Mouse (Mus musculus) heart, embryonic 14.5 days (tissue): ENCODE measurements around the gene Ndfip2. TPM values are rescaled to one million over a fixed set of nuclear protein-coding genes. Genes with fewer than 3 reads are reported as not detected.
A peak's percentile ranks its signal among the peaks of the same experiment; 100 is the strongest.

ENCODE experiments used
- ATAC-seq: fragments of 200-750 bp; cut with Nextera tagmentation; 2 replicates; pipeline ENCODE4 v1.8.0; 2017; ENCODE audit warnings: low read depth, moderate TSS enrichment; ENCODE audit not compliant: insufficient number of reproducible peaks, insufficient read depth, low FRiP score
- H3K27ac ChIP-seq, 2 experiments: fragments of 200-500 bp in 1 of 2; fragments of 300-500 bp in 1 of 2; sonication (generic) in 1 of 2; replicated peaks in 1 of 2; 2 replicates each; pipeline ENCODE4 v1.5.1; 2012 to 2014; ENCODE audit warnings: low read depth in 2 of 2, low read length in 2 of 2, control low read depth in 1 of 2, mild to moderate bottlenecking in 1 of 2, mixed read lengths in 1 of 2; ENCODE audit not compliant: control insufficient read depth in 1 of 2, insufficient read depth in 1 of 2
- H3K27me3 ChIP-seq: fragments of 300-500 bp; sonication (generic); 2 replicates; pipeline ENCODE4 v1.6.1; 2014; ENCODE audit warnings: mild to moderate bottlenecking, low read length, control low read depth; ENCODE audit not compliant: control insufficient read depth, insufficient read depth
- H3K36me3 ChIP-seq: fragments of 300-500 bp; sonication (generic); 2 replicates; pipeline ENCODE4 v1.6.1; 2014; ENCODE audit warnings: mild to moderate bottlenecking, control low read depth, low read length, mixed read lengths; ENCODE audit not compliant: control insufficient read depth, insufficient read depth
- H3K4me1 ChIP-seq, 2 experiments: fragments of 200-500 bp in 1 of 2; fragments of 300-500 bp in 1 of 2; sonication (generic) in 1 of 2; 2 replicates each; pipeline ENCODE4 v1.6.1; 2012 to 2014; ENCODE audit warnings: low read length in 2 of 2, control low read depth in 1 of 2, mixed read lengths in 1 of 2; ENCODE audit not compliant: control insufficient read depth in 2 of 2, insufficient read depth in 2 of 2
- H3K4me2 ChIP-seq: fragments of 300-500 bp; sonication (generic); 2 replicates; pipeline ENCODE4 v1.6.1; 2014; ENCODE audit warnings: mild to moderate bottlenecking, low read length
- H3K4me3 ChIP-seq, 2 experiments: fragments of 200-500 bp in 1 of 2; fragments of 300-500 bp in 1 of 2; sonication (generic) in 1 of 2; 2 replicates each; pipeline ENCODE4 v1.5.1; 2012 to 2014; ENCODE audit warnings: low read length in 2 of 2, mild to moderate bottlenecking in 2 of 2, control low read depth in 1 of 2, low read depth in 1 of 2, moderate library complexity in 1 of 2; ENCODE audit not compliant: control insufficient read depth in 1 of 2, insufficient read depth in 1 of 2
- H3K9ac ChIP-seq: fragments of 300-500 bp; sonication (generic); 2 replicates; pipeline ENCODE4 v1.6.1; 2014; ENCODE audit warnings: mild to moderate bottlenecking, low read length
- H3K9me3 ChIP-seq: fragments of 300-500 bp; sonication (generic); 2 replicates; pipeline ENCODE4 v1.6.1; 2016; ENCODE audit warnings: low read length, control low read depth; ENCODE audit not compliant: control insufficient read depth
- WGBS: fragments of 180-500 bp; shearing (Covaris S2); extraction: QIAGEN DNeasy Blood & Tissue Kit; methylation state at CpG from one replicate; pipeline ENCODE4 v1.1.7; 2014; 5-methylcytosine and 5-hydroxymethylcytosine counted together
- polyA plus RNA-seq: library from polyadenylated mRNA; unstranded; fragments of >200 nt; fragmentation: Nextera tagmentation; extraction: Ambion mirVana; gene quantifications from 2 replicates; pipeline ENCODE4 v1.2.1, GENCODE M21; 2014

Gene Ndfip2
- polyA plus RNA-seq: 60.2 and 61.2 TPM in 2 replicates

DNA sequence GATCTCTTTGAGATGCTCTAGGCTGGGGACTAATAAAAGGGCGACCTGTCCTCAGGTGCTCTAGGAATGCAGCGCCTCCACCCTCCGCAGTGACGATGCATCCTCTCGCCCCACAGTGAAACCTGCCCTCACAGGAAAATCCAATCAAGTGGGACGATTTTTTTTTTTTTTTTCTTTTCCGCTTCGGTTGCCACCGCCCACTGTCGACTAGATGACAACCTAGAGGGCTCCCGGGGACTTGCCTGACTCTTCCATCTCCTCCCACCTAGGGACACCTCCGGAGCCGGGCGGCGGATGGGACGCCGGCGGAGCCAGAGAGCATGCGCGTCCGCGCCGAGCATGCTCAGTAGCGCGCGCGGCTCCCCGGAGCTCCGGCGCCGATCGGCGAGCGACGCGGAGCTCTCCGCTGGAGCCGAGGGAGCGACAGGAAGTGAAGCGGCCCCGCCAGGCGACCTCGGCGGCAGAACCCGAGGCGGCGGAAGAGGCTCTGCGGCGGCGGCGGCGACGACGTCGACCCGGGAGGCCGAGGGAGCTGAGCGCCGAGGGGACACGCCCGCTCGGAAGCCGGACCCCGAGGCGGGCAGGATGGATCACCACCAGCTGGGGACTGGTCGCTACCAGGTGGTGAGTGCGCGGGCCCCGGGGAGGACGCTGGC lies at the start of gene Ndfip2:
TSS of gene Ndfip2 (plus strand) at position 195 of the 656 bp plus-strand sequence.
- ATAC-seq: peak; percentile 94
- WGBS: under 1% methylated on average over 68 of the region's 70 CpGs

DNA sequence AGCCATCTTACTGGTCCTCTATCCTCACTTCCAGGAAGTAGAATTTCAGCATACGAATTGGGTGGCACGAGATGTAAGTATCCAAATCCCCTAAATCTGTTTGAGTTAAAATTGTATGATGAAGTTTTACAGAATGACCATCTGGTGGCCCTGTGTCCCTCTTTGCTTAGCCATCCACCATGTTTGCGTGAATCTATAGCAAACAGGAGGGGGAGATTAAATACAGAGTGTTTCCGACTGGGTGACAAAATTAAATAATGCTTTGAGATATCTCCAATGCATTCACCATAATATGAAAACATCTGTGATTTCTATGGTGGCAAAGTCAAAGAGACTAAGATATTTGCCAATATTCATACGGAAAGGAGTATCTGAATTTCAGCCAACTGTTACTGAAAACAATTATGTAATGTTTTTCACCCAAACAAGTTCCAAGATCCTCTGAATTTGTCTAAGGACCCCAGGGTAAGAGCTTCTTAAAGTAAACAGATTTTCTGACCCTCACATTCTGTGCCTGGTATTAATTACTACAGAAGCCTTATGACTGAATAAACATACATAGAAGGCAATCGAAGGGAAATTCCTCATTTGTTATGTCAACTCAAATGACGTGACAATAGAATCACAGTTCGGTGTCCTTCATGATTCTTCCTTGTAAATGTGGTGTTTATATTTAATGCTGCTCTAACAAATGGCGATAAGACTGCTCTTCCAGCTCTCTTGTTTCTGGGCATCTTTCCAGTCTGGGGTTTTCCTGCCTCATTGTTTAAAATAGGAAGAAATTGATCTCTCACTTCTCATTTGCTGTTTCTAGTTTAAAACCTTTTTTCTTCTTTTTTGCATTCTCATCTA lies 38.6 kb upstream of the Ndfip2 start:
- no peak for ATAC-seq
- Histone ChIP-seq H3K4me2 (no peak overlapping the region), H3K9ac (no peak overlapping the region), H3K9me3 (no peaks in the 10 kb centered on the region), H3K36me3 (no peaks in the 10 kb centered on the region), H3K27me3 (no peaks in the 10 kb centered on the region), H3K27ac (no peak overlapping the region), H3K4me1 (no peaks in the 10 kb centered on the region), H3K4me3 (no peak overlapping the region)
- 70% methylated on average over 9 of the region's 9 CpGs for WGBS

More for the DNA sequence above, at the start of gene Ndfip2:
- Histone ChIP-seq H3K4me1 (peaks cover 0 to 10% of the 10 kb centered on the region in 2 experiments; a peak in 1 of 4 replicates), H3K27ac (peak within 1 kb of the TSS; percentile 76 to 94), H3K27me3 (no peaks in the 10 kb centered on the region), H3K4me3 (peak within 1 kb of the TSS; percentile 77 to 80), H3K36me3 (no peaks in the 10 kb centered on the region), H3K9me3 (no peaks in the 10 kb centered on the region), H3K9ac (peak within 1 kb of the TSS; percentile 96), H3K4me2 (peak within 1 kb of the TSS; percentile 73)

DNA sequence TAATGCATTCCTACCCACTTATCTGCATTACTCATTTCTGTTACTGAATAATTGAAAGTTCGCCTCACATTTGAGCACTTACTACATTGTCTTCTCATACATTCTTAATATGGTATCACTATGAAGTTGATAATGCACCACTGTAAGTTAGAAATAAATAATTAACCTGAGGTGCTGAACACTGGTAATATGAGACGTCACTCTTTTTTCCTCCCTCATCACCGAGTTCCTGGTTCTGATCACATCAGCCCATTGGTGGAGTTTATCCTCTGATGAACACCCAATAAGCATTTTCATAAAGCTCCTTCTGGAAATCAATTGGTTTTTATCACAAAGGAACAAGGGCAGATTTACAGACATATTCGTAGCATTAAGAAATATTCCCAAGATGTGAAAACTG lies 36.1 kb upstream of the Ndfip2 start:
- WGBS: 71% methylated on average over 4 of the region's 4 CpGs
- Histone ChIP-seq H3K36me3 (no peaks in the 10 kb centered on the region), H3K4me1 (no peaks in the 10 kb centered on the region), H3K27ac (no peak overlapping the region), H3K9me3 (no peaks in the 10 kb centered on the region), H3K9ac (no peak overlapping the region), H3K4me2 (no peak overlapping the region), H3K27me3 (no peaks in the 10 kb centered on the region), H3K4me3 (no peak overlapping the region)
- ATAC-seq: no peak

DNA sequence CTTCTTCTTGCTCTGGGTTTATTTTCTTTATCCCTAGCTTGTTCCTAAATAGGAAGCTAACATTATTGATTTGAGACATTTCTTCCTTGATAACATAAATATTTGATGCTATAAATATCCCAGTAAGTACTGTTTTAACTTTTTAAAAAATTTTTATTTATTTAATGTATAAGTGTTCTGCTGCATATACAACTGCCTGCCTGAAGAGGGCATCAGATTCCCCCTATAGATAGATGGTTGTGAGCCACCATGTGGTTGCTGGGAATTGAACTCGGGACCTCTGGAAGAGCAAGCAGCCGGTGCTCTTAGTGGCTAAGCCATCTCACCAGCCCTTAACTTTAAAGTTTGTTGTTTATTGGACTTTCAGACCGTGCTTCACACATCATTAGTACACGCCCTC lies 32.6 kb upstream of the Ndfip2 start:
- no peaks in the 10 kb centered on the region for H3K36me3 ChIP-seq
- no peak overlapping the region for H3K4me2 ChIP-seq
- WGBS: 86% methylated on average over 4 of the region's 4 CpGs
- no peaks in the 10 kb centered on the region for H3K27me3 ChIP-seq
- no peak overlapping the region for H3K27ac ChIP-seq
- H3K9me3 ChIP-seq: no peaks in the 10 kb centered on the region
- no peak overlapping the region for H3K9ac ChIP-seq
- H3K4me1 ChIP-seq: no peaks in the 10 kb centered on the region
- no peak for ATAC-seq
- H3K4me3 ChIP-seq: no peak overlapping the region

DNA sequence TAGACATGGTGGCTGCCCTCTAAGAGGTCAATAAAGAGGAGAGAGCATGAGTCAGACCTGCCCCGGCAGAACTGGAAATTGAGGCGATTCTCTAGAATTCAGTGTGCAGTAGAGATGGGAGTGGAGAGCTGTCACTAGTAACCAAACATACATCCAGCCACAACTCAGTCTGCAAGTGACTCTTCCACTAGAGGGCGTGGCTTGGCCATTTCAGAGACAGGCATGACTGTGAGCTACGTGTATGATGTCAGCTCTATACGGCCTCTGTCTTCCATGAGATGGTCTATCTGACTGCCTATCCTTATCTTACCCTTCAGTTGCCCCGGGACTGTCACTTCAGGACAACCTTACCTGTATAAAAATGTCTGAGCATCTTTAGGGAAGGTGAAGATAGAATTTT lies 26.0 kb upstream of the Ndfip2 start:
- Histone ChIP-seq H3K4me3 (no peak overlapping the region), H3K9me3 (no peaks in the 10 kb centered on the region), H3K27me3 (no peaks in the 10 kb centered on the region), H3K4me2 (no peak overlapping the region), H3K9ac (no peak overlapping the region), H3K4me1 (no peaks in the 10 kb centered on the region), H3K36me3 (no peaks in the 10 kb centered on the region), H3K27ac (no peak overlapping the region)
- ATAC-seq: no peak
- WGBS: 32% methylated on average over 6 of the region's 6 CpGs

DNA sequence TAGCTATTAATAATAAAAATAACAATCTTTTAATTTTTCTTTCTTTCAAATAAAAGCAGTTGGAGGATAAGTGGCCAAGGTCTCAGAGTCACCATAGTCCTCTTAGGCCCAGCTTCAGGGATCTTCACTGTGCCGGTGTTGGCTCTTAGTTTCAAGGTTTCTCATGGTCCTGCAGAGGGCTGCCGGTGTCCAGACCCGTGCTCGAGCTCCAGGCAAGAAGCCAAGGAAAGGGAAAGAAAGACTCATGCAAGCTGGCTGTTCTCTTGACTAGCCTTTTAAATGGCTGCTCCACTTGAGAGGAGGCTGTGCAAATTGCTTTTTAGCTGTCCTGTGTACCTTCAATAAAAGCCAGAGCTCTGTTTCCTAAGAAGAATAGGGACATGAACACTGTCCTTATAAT lies 21.8 kb upstream of the Ndfip2 start:
- H3K9me3 ChIP-seq: no peaks in the 10 kb centered on the region
- H3K4me3 ChIP-seq: no peak overlapping the region
- H3K9ac ChIP-seq: no peak overlapping the region
- H3K27me3 ChIP-seq: no peaks in the 10 kb centered on the region
- no peak for ATAC-seq
- WGBS: 70% methylated on average over 4 of the region's 4 CpGs
- no peaks in the 10 kb centered on the region for H3K4me1 ChIP-seq
- H3K27ac ChIP-seq: no peak overlapping the region
- no peaks in the 10 kb centered on the region for H3K36me3 ChIP-seq
- H3K4me2 ChIP-seq: no peak overlapping the region

DNA sequence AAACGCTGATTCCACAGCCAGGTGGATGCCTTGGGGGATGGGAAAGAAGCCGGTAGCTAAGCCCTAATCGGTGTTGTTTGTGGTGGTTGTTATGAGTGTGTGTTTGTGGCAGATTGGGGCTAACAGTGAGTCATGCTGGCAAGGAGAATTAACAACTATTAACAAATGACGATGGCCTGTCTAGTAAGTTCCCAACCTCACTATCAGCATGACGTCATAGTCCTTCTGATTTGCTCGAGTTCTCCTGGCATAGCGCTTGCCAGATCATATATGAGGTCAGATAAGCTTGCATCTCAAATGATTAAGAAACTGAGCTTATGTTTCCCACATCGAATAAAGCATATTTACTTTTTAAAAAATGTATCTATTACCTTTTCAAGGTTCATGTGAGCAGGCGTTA lies 20.6 kb upstream of the Ndfip2 start:
- no peak overlapping the region for H3K9ac ChIP-seq
- no peak overlapping the region for H3K4me3 ChIP-seq
- no peak overlapping the region for H3K27ac ChIP-seq
- no peak for ATAC-seq
- H3K4me2 ChIP-seq: no peak overlapping the region
- no peaks in the 10 kb centered on the region for H3K27me3 ChIP-seq
- no peaks in the 10 kb centered on the region for H3K9me3 ChIP-seq
- no peaks in the 10 kb centered on the region for H3K36me3 ChIP-seq
- no peaks in the 10 kb centered on the region for H3K4me1 ChIP-seq
- WGBS: 61% methylated on average over 9 of the region's 9 CpGs
